Mouse (Mus musculus): ENCODE measurements around the gene Gbx1.

- TF ChIP-seq CTCF (IDR thresholded peaks at IDR 0.05; ENCODE audit: borderline replicate concordance, control insufficient read depth, extremely low read depth, insufficient read depth, low read length, poor library complexity) (no peak), POLR2A (IDR thresholded peaks at IDR 0.05; ENCODE audit: control insufficient read depth, extremely low read depth, insufficient read depth, low read length, poor library complexity) (no peak)
Measured at GRCm38 (mm10) chr5:24521366-24521765, 5.6 kb downstream of the Gbx1 start.
